Mouse (Mus musculus) forebrain, embryonic 14.5 days (tissue): Measurements from ENCODE around the gene Acsm5. TPM values are rescaled to one million over a fixed set of nuclear protein-coding genes. Genes with fewer than 3 reads are reported as not detected.
"Not testable (repeated sequence)": the region's sequence is repeated elsewhere in the genome, so short reads cannot be mapped to it uniquely, and the experiment has no call there.

Experiments used
- ATAC-seq: fragments of 200-750 bp; cut with Nextera tagmentation; 2 replicates; pipeline ENCODE4 v1.8.0; 2017; ENCODE audit warnings: mild to moderate bottlenecking, moderate library complexity
- DNase-seq: peaks from one replicate; pipeline ENCODE4 v3.0.0-alpha.2; 2015; ENCODE audit warnings: low spot score
- H3K27ac ChIP-seq: fragments of 300-500 bp; sonication (generic); 2 replicates; pipeline ENCODE4 v1.5.1; 2014; ENCODE audit warnings: low read depth, mild to moderate bottlenecking, control low read depth, low read length, moderate library complexity
- H3K27me3 ChIP-seq: fragments of 300-500 bp; sonication (generic); replicated peaks from 2 replicates; pipeline ENCODE4 v1.6.1; 2014; ENCODE audit warnings: low read length, control low read depth, mixed read lengths; ENCODE audit not compliant: control insufficient read depth, insufficient read depth
- H3K36me3 ChIP-seq: fragments of 300-500 bp; sonication (generic); 2 replicates; pipeline ENCODE4 v1.6.1; 2014; ENCODE audit warnings: low read length, control low read depth; ENCODE audit not compliant: control insufficient read depth, insufficient read depth
- H3K4me1 ChIP-seq: fragments of 300-500 bp; sonication (generic); 2 replicates; pipeline ENCODE4 v1.6.1; 2014; ENCODE audit warnings: antibody characterized with exemption, low read length, control low read depth; ENCODE audit not compliant: control insufficient read depth, insufficient read depth
- H3K4me2 ChIP-seq: fragments of 300-500 bp; sonication (generic); 2 replicates; pipeline ENCODE4 v1.6.1; 2014; ENCODE audit warnings: mild to moderate bottlenecking, control low read depth, low read length
- H3K4me3 ChIP-seq: fragments of 300-500 bp; sonication (generic); 2 replicates; pipeline ENCODE4 v1.5.1; 2014; ENCODE audit warnings: low read depth, low read length, control low read depth
- H3K9ac ChIP-seq: fragments of 300-500 bp; sonication (generic); 2 replicates; pipeline ENCODE4 v1.6.1; 2014; ENCODE audit warnings: mild to moderate bottlenecking, low read length, control low read depth, moderate library complexity
- H3K9me3 ChIP-seq: fragments of 300-500 bp; sonication (generic); replicated peaks from 2 replicates; pipeline ENCODE4 v1.6.1; 2016; ENCODE audit warnings: low read length, control low read depth, mixed read lengths; ENCODE audit not compliant: control insufficient read depth
- WGBS: fragments of 180-500 bp; shearing (Covaris S2); extraction: QIAGEN DNeasy Blood & Tissue Kit; methylation state at CpG from one replicate; pipeline ENCODE4 v1.1.7; 2014; 5-methylcytosine and 5-hydroxymethylcytosine counted together
- polyA plus RNA-seq: library from polyadenylated mRNA; unstranded; fragments of >200 nt; fragmentation: Nextera tagmentation; extraction: Ambion mirVana; gene quantifications from 2 replicates; pipeline ENCODE4 v1.2.1, GENCODE M21; 2014

Acsm5 gene
- polyA plus RNA-seq, 1 experiment from 2014 or later = not detected

GRCm38 (mm10) chr7:119560452-119560835 lies 41.2 kb downstream of the Acsm5 start:
- ATAC-seq = no peak
- Histone ChIP-seq H3K9me3 (no peaks in the 10 kb centered on the region), H3K4me3 (no peak overlapping the region), H3K4me2 (no peak overlapping the region), H3K27ac (no peak overlapping the region), H3K36me3 (no peaks in the 10 kb centered on the region), H3K4me1 (no peaks in the 10 kb centered on the region), H3K9ac (no peak overlapping the region), H3K27me3 (no peaks in the 10 kb centered on the region)
- DNase-seq = no peak
- 86% methylated on average over 3 of the region's 3 CpGs for WGBS

DNA sequence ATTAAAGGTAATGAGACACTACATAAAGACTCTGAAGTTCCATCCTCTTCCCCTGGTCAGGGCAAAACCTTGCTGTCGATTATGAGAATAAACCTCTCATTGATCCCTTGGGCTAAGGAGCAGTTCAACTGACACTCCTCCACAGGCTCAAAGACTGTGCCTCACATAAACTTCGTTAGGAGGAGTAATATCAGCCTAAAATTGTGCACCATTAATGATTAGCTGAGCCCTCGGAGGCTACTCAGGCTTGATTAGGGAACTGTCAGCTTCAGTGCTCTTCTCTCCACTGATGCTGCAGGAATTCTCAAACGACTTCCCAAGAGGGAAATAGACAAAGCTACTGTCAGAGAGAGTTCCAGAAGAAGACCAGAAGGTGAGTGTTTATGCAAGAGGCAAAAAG lies 42.2 kb downstream of the Acsm5 start:
- DNase-seq (no peak), ATAC-seq (no peak)
- Histone ChIP-seq H3K9ac (no peak overlapping the region), H3K9me3 (no peaks in the 10 kb centered on the region), H3K27me3 (no peaks in the 10 kb centered on the region), H3K4me3 (no peak overlapping the region), H3K4me2 (no peak overlapping the region), H3K36me3 (no peaks in the 10 kb centered on the region), H3K4me1 (no peaks in the 10 kb centered on the region), H3K27ac (no peak overlapping the region)
- 39% methylated on average over 4 of the region's 4 CpGs for WGBS

- H3K36me3 ChIP-seq, H3K27me3 ChIP-seq, H3K9ac ChIP-seq, ATAC-seq, H3K4me3 ChIP-seq, H3K9me3 ChIP-seq, H3K4me2 ChIP-seq, H3K27ac ChIP-seq, DNase-seq, H3K4me1 ChIP-seq: not testable (repeated sequence)
- WGBS = 83% methylated on average over 2 of the region's 2 CpGs
Measured at GRCm38 (mm10) chr7:119562476-119562875, 43.2 kb downstream of the Acsm5 start.

DNA sequence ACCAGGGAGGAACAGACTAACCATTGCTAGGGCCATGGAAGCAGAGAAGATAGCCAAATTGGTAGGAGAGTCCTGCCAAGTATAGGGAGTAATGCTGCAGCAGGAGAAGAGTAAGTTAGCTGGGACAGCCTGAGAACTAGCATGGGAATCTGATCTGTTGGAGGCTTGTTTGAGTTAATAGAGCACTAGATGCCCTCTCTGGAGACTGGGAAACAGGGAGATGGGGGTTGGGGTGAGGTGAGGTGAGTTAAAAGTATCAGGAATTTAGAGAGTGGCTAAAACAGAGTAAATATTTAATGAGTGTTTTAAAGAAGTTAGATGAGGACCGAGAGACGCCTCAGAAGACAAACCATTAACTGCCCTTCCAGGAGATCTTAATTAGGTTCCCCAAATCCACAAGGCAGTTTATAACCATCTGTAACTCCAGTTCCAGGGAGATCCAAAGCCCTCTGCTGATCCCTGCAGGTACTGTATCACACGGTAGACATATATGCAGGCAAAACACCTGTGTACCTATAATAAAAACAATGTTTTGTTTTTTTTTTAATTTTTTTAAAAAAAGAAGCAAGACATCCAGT lies 75.4 kb downstream of the Acsm5 start:
- H3K9me3 ChIP-seq = no peaks in the 10 kb centered on the region
- ATAC-seq (no peak), DNase-seq (no peak)
- no peaks in the 10 kb centered on the region for H3K36me3 ChIP-seq
- no peak overlapping the region for H3K27ac ChIP-seq
- H3K4me2 ChIP-seq = no peak overlapping the region
- no peak overlapping the region for H3K4me3 ChIP-seq
- no peaks in the 10 kb centered on the region for H3K4me1 ChIP-seq
- WGBS = 74% methylated on average over 3 of the region's 3 CpGs
- no peak overlapping the region for H3K9ac ChIP-seq
- no peaks in the 10 kb centered on the region for H3K27me3 ChIP-seq

Other genes starting within 250 kb of the Acsm5 start
- gene Gp2, start 60.2 kb upstream of the Acsm5 start, polyA plus RNA-seq = not detected in 2 replicates
- gene Umod, start 40.2 kb upstream of the Acsm5 start, polyA plus RNA-seq = not detected in 2 replicates
- 0.10 TPM in 1 of 2 replicates, not detected in the other for gene Pdilt, start 4.0 kb downstream of the Acsm5 start, polyA plus RNA-seq
- gene Acsm2, start 34.9 kb downstream of the Acsm5 start, polyA plus RNA-seq = not detected in 2 replicates
- not detected in 2 replicates for gene Acsm1, start 87.6 kb downstream of the Acsm5 start, polyA plus RNA-seq
- gene Acsm4, start 170.6 kb downstream of the Acsm5 start, polyA plus RNA-seq = not detected in 2 replicates
- 92.9 and 102 TPM in 2 replicates for gene Thumpd1, start 201.3 kb downstream of the Acsm5 start, polyA plus RNA-seq
- gene Acsm3, start 241.5 kb downstream of the Acsm5 start, polyA plus RNA-seq = 0.30 TPM in 1 of 2 replicates, not detected in the other